Mouse (Mus musculus): Measurements from ENCODE around the gene Abhd16a. TPM values are rescaled to one million over a fixed set of nuclear protein-coding genes. Genes with fewer than 3 reads are reported as not detected.

The Abhd16a gene
- total RNA-seq, 2 experiments from 2014 or later, result 26.7 to 35.0 TPM

GRCm38 (mm10) chr17:35058911-35059892 is 29.9 kb upstream of the Abhd16a start, which contains the start of gene Ddah2:
Gene Ddah2, plus strand, starts transcription at chr17:35059035.
- ATAC-seq (replicated peaks; ENCODE audit: poor library complexity, severe bottlenecking), result peak; percentile 83

GRCm38 (mm10) chr17:35060071-35060470 is 29.0 kb upstream of the Abhd16a start:
- no peak for ATAC-seq (replicated peaks; ENCODE audit: poor library complexity, severe bottlenecking)

GRCm38 (mm10) chr17:35060737-35061297 is 28.2 kb upstream of the Abhd16a start:
- ATAC-seq (replicated peaks; ENCODE audit: poor library complexity, severe bottlenecking), result no peak

GRCm38 (mm10) chr17:35061299-35061698 is 27.8 kb upstream of the Abhd16a start:
- no peak for ATAC-seq (replicated peaks; ENCODE audit: poor library complexity, severe bottlenecking)

- no peak for ATAC-seq (replicated peaks; ENCODE audit: poor library complexity, severe bottlenecking)
Observed at GRCm38 (mm10) chr17:35063466-35063865, 25.6 kb upstream of the Abhd16a start.

GRCm38 (mm10) chr17:35064378-35064877 is 24.6 kb upstream of the Abhd16a start:
- ATAC-seq (replicated peaks; ENCODE audit: poor library complexity, severe bottlenecking), result no peak

GRCm38 (mm10) chr17:35064951-35065947 is 23.8 kb upstream of the Abhd16a start, which contains the start of gene Ly6g6c:
Gene Ly6g6c, plus strand, starts transcription at chr17:35065388.
- peak; percentile 36 for ATAC-seq (replicated peaks; ENCODE audit: poor library complexity, severe bottlenecking)

GRCm38 (mm10) chr17:35066084-35066483 is 23.0 kb upstream of the Abhd16a start, which contains the start of gene Mpig6b:
Gene Mpig6b, minus strand, starts transcription at chr17:35066184.
- ATAC-seq (replicated peaks; ENCODE audit: poor library complexity, severe bottlenecking), result no peak

GRCm38 (mm10) chr17:35068213-35068914 is 20.7 kb upstream of the Abhd16a start:
- no peak for ATAC-seq (replicated peaks; ENCODE audit: poor library complexity, severe bottlenecking)

GRCm38 (mm10) chr17:35070556-35071229 is 18.4 kb upstream of the Abhd16a start:
- no peak for ATAC-seq (replicated peaks; ENCODE audit: poor library complexity, severe bottlenecking)

- no peak for ATAC-seq (replicated peaks; ENCODE audit: poor library complexity, severe bottlenecking)
Observed at GRCm38 (mm10) chr17:35071454-35071853, 17.6 kb upstream of the Abhd16a start.

GRCm38 (mm10) chr17:35074097-35074496 is 15.0 kb upstream of the Abhd16a start:
- ATAC-seq (replicated peaks; ENCODE audit: poor library complexity, severe bottlenecking), result peak; percentile 49

GRCm38 (mm10) chr17:35076507-35077176 is 12.4 kb upstream of the Abhd16a start, which contains the start of gene Ly6g6e:
Gene Ly6g6e, plus strand, starts transcription at chr17:35076902.
- ATAC-seq (replicated peaks; ENCODE audit: poor library complexity, severe bottlenecking), result no peak

GRCm38 (mm10) chr17:35077285-35077684 is 11.8 kb upstream of the Abhd16a start:
- ATAC-seq (replicated peaks; ENCODE audit: poor library complexity, severe bottlenecking), result no peak

GRCm38 (mm10) chr17:35077786-35078233 is 11.3 kb upstream of the Abhd16a start, which contains the start of gene Ly6g6d:
Gene Ly6g6d, minus strand, starts transcription at chr17:35078065.
- ATAC-seq (replicated peaks; ENCODE audit: poor library complexity, severe bottlenecking), result peak; percentile 73

- ATAC-seq (replicated peaks; ENCODE audit: poor library complexity, severe bottlenecking), result peak; percentile 54
Observed at GRCm38 (mm10) chr17:35079778-35080177, 9.3 kb upstream of the Abhd16a start.

- ATAC-seq (replicated peaks; ENCODE audit: poor library complexity, severe bottlenecking), result no peak
Observed at GRCm38 (mm10) chr17:35080248-35080647, 8.8 kb upstream of the Abhd16a start.

GRCm38 (mm10) chr17:35080710-35081109 is 8.4 kb upstream of the Abhd16a start:
- ATAC-seq (replicated peaks; ENCODE audit: poor library complexity, severe bottlenecking), result no peak

All from granulocyte monocyte progenitor cell, adult 5-6 weeks (primary cell).